Mouse (Mus musculus) embryonic facial prominence, embryonic 12.5 days (tissue): ENCODE results near the gene Sez6l. TPM values are rescaled to one million over a fixed set of nuclear protein-coding genes. Genes with fewer than 3 reads are reported as not detected.

Experiments
- ATAC-seq: fragments of 200-750 bp; cut with Nextera tagmentation; 2 replicates; pipeline ENCODE4 v1.8.0; 2017; ENCODE audit not compliant: insufficient number of reproducible peaks, insufficient read depth, low FRiP score, low TSS enrichment
- H3K27ac ChIP-seq: fragments of 300-500 bp; sonication (generic); 2 replicates; pipeline ENCODE4 v1.5.1; 2016; ENCODE audit warnings: mild to moderate bottlenecking
- H3K27me3 ChIP-seq: fragments of 300-500 bp; sonication (generic); 2 replicates; pipeline ENCODE4 v1.6.1; 2016; ENCODE audit warnings: mild to moderate bottlenecking, moderate library complexity
- H3K36me3 ChIP-seq: fragments of 300-500 bp; sonication (generic); 2 replicates; pipeline ENCODE4 v1.6.1; 2016; ENCODE audit warnings: mild to moderate bottlenecking
- H3K4me1 ChIP-seq: fragments of 300-500 bp; sonication (generic); 2 replicates; pipeline ENCODE4 v1.6.1; 2016
- H3K4me2 ChIP-seq: fragments of 300-500 bp; sonication (generic); replicated peaks from 2 replicates; pipeline ENCODE4 v1.6.1; 2016; ENCODE audit warnings: mild to moderate bottlenecking, moderate library complexity
- H3K4me3 ChIP-seq: fragments of 300-500 bp; sonication (generic); 2 replicates; pipeline ENCODE4 v1.5.1; 2016; ENCODE audit warnings: mild to moderate bottlenecking
- H3K9ac ChIP-seq: fragments of 300-500 bp; sonication (generic); 2 replicates; pipeline ENCODE4 v1.6.1; 2016; ENCODE audit warnings: mild to moderate bottlenecking, moderate library complexity
- H3K9me3 ChIP-seq: fragments of 300-500 bp; sonication (generic); 2 replicates; pipeline ENCODE4 v1.6.1; 2016; ENCODE audit warnings: mild to moderate bottlenecking, moderate library complexity
- WGBS: fragments of 180-500 bp; shearing (Covaris S2); methylation state at CpG from one replicate; pipeline ENCODE4 v1.1.7; 2016; 5-methylcytosine and 5-hydroxymethylcytosine counted together
- polyA plus RNA-seq: library from polyadenylated mRNA; unstranded; fragments of >200 nt; fragmentation: Nextera tagmentation; extraction: Ambion mirVana; gene quantifications from 2 replicates; pipeline ENCODE4 v1.2.1, GENCODE M21; 2016

The Sez6l gene
- polyA plus RNA-seq, 1 experiment from 2014 or later, result 0.77 TPM

- no peak for ATAC-seq
- H3K27ac ChIP-seq, result no peak overlapping the region
- no peaks in the 10 kb centered on the region for H3K9me3 ChIP-seq
- no peak overlapping the region for H3K4me3 ChIP-seq
- 92% methylated on average over 8 of the region's 8 CpGs for WGBS
- no peak overlapping the region for H3K9ac ChIP-seq
- H3K27me3 ChIP-seq, result no peaks in the 10 kb centered on the region
- no peaks in the 10 kb centered on the region for H3K36me3 ChIP-seq
- no peaks in the 10 kb centered on the region for H3K4me1 ChIP-seq
- no peak overlapping the region for H3K4me2 ChIP-seq
Observed at GRCm38 (mm10) chr5:112510351-112510750, 66.6 kb downstream of the Sez6l start.

GRCm38 (mm10) chr5:112509916-112510315 is 67.1 kb downstream of the Sez6l start:
- WGBS, result 59% methylated on average over 5 of the region's 5 CpGs
- no peak for ATAC-seq

GRCm38 (mm10) chr5:112505595-112505994 is 71.4 kb downstream of the Sez6l start:
- 67% methylated on average over 4 of the region's 4 CpGs for WGBS

More at GRCm38 (mm10) chr5:112509916-112510315, 67.1 kb downstream of the Sez6l start:
- Histone ChIP-seq H3K4me1 (no peaks in the 10 kb centered on the region), H3K4me2 (no peak overlapping the region), H3K9me3 (no peaks in the 10 kb centered on the region), H3K27me3 (no peaks in the 10 kb centered on the region), H3K4me3 (no peak overlapping the region), H3K36me3 (no peaks in the 10 kb centered on the region), H3K27ac (no peak overlapping the region), H3K9ac (no peak overlapping the region)

GRCm38 (mm10) chr5:112501384-112501783 is 75.6 kb downstream of the Sez6l start:
- no peak for ATAC-seq
- 36% methylated on average over 2 of the region's 2 CpGs for WGBS
- Histone ChIP-seq H3K4me1 (0 out of 2 replicates have a peak, but pooled peaks cover 3% of the 10 kb centered on the region), H3K9ac (no peak overlapping the region), H3K27ac (no peak overlapping the region), H3K4me3 (no peak overlapping the region), H3K4me2 (no peak overlapping the region), H3K27me3 (no peaks in the 10 kb centered on the region), H3K9me3 (no peaks in the 10 kb centered on the region), H3K36me3 (no peaks in the 10 kb centered on the region)

More at GRCm38 (mm10) chr5:112505595-112505994, 71.4 kb downstream of the Sez6l start:
- Histone ChIP-seq H3K36me3 (no peaks in the 10 kb centered on the region), H3K4me2 (no peak overlapping the region), H3K9me3 (no peaks in the 10 kb centered on the region), H3K27me3 (no peaks in the 10 kb centered on the region), H3K9ac (no peak overlapping the region), H3K4me3 (no peak overlapping the region), H3K27ac (no peak overlapping the region), H3K4me1 (0 out of 2 replicates have a peak, but pooled peaks cover 3% of the 10 kb centered on the region)
- no peak for ATAC-seq

- Histone ChIP-seq H3K27me3 (no peaks in the 10 kb centered on the region), H3K9me3 (no peaks in the 10 kb centered on the region), H3K4me1 (0 out of 2 replicates have a peak, but pooled peaks cover 3% of the 10 kb centered on the region), H3K4me3 (no peak overlapping the region), H3K4me2 (no peak overlapping the region), H3K27ac (no peak overlapping the region), H3K9ac (no peak overlapping the region), H3K36me3 (no peaks in the 10 kb centered on the region)
- 48% methylated on average over 8 of the region's 8 CpGs for WGBS
- ATAC-seq, result no peak
Observed at GRCm38 (mm10) chr5:112499918-112500682, 76.9 kb downstream of the Sez6l start.

- Histone ChIP-seq H3K9ac (no peak overlapping the region), H3K27me3 (no peaks in the 10 kb centered on the region), H3K4me1 (0 out of 2 replicates have a peak, but pooled peaks cover 3% of the 10 kb centered on the region), H3K9me3 (no peaks in the 10 kb centered on the region), H3K4me3 (no peak overlapping the region), H3K4me2 (no peak overlapping the region), H3K36me3 (no peaks in the 10 kb centered on the region), H3K27ac (no peak overlapping the region)
- ATAC-seq, result no peak
- 72% methylated on average over 13 of the region's 13 CpGs for WGBS
Observed at GRCm38 (mm10) chr5:112498921-112499917, 77.8 kb downstream of the Sez6l start.

- no peaks in the 10 kb centered on the region for H3K9me3 ChIP-seq
- H3K4me2 ChIP-seq, result no peak overlapping the region
- H3K27ac ChIP-seq, result no peak overlapping the region
- 0 out of 2 replicates have a peak, but pooled peaks cover 8% of the 10 kb centered on the region for H3K4me1 ChIP-seq
- no peaks in the 10 kb centered on the region for H3K36me3 ChIP-seq
- no peak for ATAC-seq
- H3K27me3 ChIP-seq, result no peaks in the 10 kb centered on the region
- no peak overlapping the region for H3K4me3 ChIP-seq
- H3K9ac ChIP-seq, result no peak overlapping the region
- WGBS, result 85% methylated on average over 7 of the region's 7 CpGs
Observed at GRCm38 (mm10) chr5:112496753-112497369, 80.1 kb downstream of the Sez6l start.

- Histone ChIP-seq H3K27ac (no peak overlapping the region), H3K27me3 (no peaks in the 10 kb centered on the region), H3K9ac (no peak overlapping the region), H3K9me3 (no peaks in the 10 kb centered on the region), H3K4me1 (0 out of 2 replicates have a peak, but pooled peaks cover 5% of the 10 kb centered on the region), H3K4me3 (no peak overlapping the region), H3K4me2 (0 out of 2 replicates have a peak overlapping the region, but pooled peaks have one; percentile 7), H3K36me3 (no peaks in the 10 kb centered on the region)
- no peak for ATAC-seq
- WGBS, result 28% methylated on average over 11 of the region's 11 CpGs
Observed at GRCm38 (mm10) chr5:112493492-112493891, 83.5 kb downstream of the Sez6l start.

- 0 out of 2 replicates have a peak, but pooled peaks cover 5% of the 10 kb centered on the region for H3K4me1 ChIP-seq
- no peak overlapping the region for H3K9ac ChIP-seq
- 49% methylated on average over 11 of the region's 11 CpGs for WGBS
- H3K9me3 ChIP-seq, result no peaks in the 10 kb centered on the region
- H3K4me2 ChIP-seq, result no peak overlapping the region
- H3K4me3 ChIP-seq, result no peak overlapping the region
- no peak for ATAC-seq
- H3K36me3 ChIP-seq, result no peaks in the 10 kb centered on the region
- no peak overlapping the region for H3K27ac ChIP-seq
- no peaks in the 10 kb centered on the region for H3K27me3 ChIP-seq
Observed at GRCm38 (mm10) chr5:112491489-112491888, 85.5 kb downstream of the Sez6l start.

- H3K27me3 ChIP-seq, result peaks cover 5% of the 10 kb centered on the region; the same call in 1 of the 2 replicates
Observed at GRCm38 (mm10) chr5:112488101-112488776, 88.7 kb downstream of the Sez6l start.

GRCm38 (mm10) chr5:112487504-112487903 is 89.5 kb downstream of the Sez6l start:
- H3K4me1 ChIP-seq, result peaks cover under 1% of the 10 kb centered on the region; the same call in 1 of the 2 replicates
- peaks cover 9% of the 10 kb centered on the region for H3K27me3 ChIP-seq
- H3K36me3 ChIP-seq, result no peaks in the 10 kb centered on the region
- H3K4me2 ChIP-seq, result no peak overlapping the region
- 88% methylated on average over 1 of the region's 1 CpGs for WGBS
- no peak overlapping the region for H3K4me3 ChIP-seq
- no peak for ATAC-seq
- no peaks in the 10 kb centered on the region for H3K9me3 ChIP-seq
- H3K9ac ChIP-seq, result no peak overlapping the region
- no peak overlapping the region for H3K27ac ChIP-seq

More at GRCm38 (mm10) chr5:112488101-112488776, 88.7 kb downstream of the Sez6l start:
- 63% methylated on average over 8 of the region's 8 CpGs for WGBS
- no peaks in the 10 kb centered on the region for H3K4me1 ChIP-seq
- ATAC-seq, result no peak
- no peak overlapping the region for H3K9ac ChIP-seq
- no peak overlapping the region for H3K27ac ChIP-seq
- H3K36me3 ChIP-seq, result no peaks in the 10 kb centered on the region
- H3K4me3 ChIP-seq, result no peak overlapping the region
- no peaks in the 10 kb centered on the region for H3K9me3 ChIP-seq
- H3K4me2 ChIP-seq, result no peak overlapping the region
